Mouse (Mus musculus) MEL (cell line): ENCODE data around the gene Myo10. TPM values are rescaled to one million over a fixed set of nuclear protein-coding genes. Genes with fewer than 3 reads are reported as not detected.

Experiments
- DNase-seq: peaks from one replicate; pipeline ENCODE4 v3.0.0; 2011; ENCODE audit warnings: low read depth, low spot score
- H3K27ac ChIP-seq: 2 replicates; pipeline ENCODE4 v1.5.1; 2012; ENCODE audit warnings: low read depth, mild to moderate bottlenecking, control low read depth, low read length, moderate library complexity; ENCODE audit not compliant: control insufficient read depth
- H3K27me3 ChIP-seq, 2 experiments: fragments of 150-350 bp in 1 of 2; sonication (generic) in 1 of 2; 2 replicates each; pipeline ENCODE4 v1.6.1; 2012; ENCODE audit warnings: low read length in 2 of 2, mild to moderate bottlenecking in 2 of 2, improper control_type of control experiment in 1 of 2, moderate library complexity in 1 of 2; ENCODE audit not compliant: insufficient read depth in 2 of 2, control insufficient read depth in 1 of 2
- H3K36me3 ChIP-seq, 2 experiments: 2 replicates each; pipeline ENCODE4 v1.6.1; 2012 to 2014; ENCODE audit warnings: low read length in 2 of 2, improper control_type of control experiment in 1 of 2, inconsistent platforms in 1 of 2, mild to moderate bottlenecking in 1 of 2; ENCODE audit not compliant: insufficient read depth in 2 of 2, control insufficient read depth in 1 of 2
- H3K4me1 ChIP-seq, 2 experiments: fragments of 150-350 bp in 1 of 2; sonication (generic) in 1 of 2; 2 replicates each; pipeline ENCODE4 v1.6.1; 2012; ENCODE audit warnings: low read length in 2 of 2, improper control_type of control experiment in 1 of 2, mild to moderate bottlenecking in 1 of 2; ENCODE audit not compliant: insufficient read depth in 2 of 2, control insufficient read depth in 1 of 2
- H3K4me3 ChIP-seq, 2 experiments: fragments of 150-350 bp in 1 of 2; sonication (generic) in 1 of 2; 2 replicates each; pipeline ENCODE4 v1.5.1; 2012; ENCODE audit warnings: low read depth in 2 of 2, low read length in 2 of 2, mild to moderate bottlenecking in 2 of 2, moderate library complexity in 2 of 2, control low read depth in 1 of 2, improper control_type of control experiment in 1 of 2; ENCODE audit not compliant: control insufficient read depth in 1 of 2, insufficient read depth in 1 of 2
- H3K79me2 ChIP-seq: 2 replicates; pipeline ENCODE4 v1.6.1; 2012; ENCODE audit warnings: mild to moderate bottlenecking, low read length, moderate library complexity; ENCODE audit not compliant: control insufficient read depth, poor library complexity, insufficient read depth
- H3K9ac ChIP-seq: 2 replicates; pipeline ENCODE4 v1.6.1; 2012; ENCODE audit warnings: low read depth, mild to moderate bottlenecking, control low read depth, low read length, moderate library complexity; ENCODE audit not compliant: control insufficient read depth, poor library complexity, severe bottlenecking
- H3K9me3 ChIP-seq: fragments of 150-350 bp; sonication (generic); replicated peaks from 2 replicates; pipeline ENCODE4 v1.6.1; 2012; ENCODE audit warnings: mild to moderate bottlenecking, low read length, improper control_type of control experiment, moderate library complexity; ENCODE audit not compliant: insufficient read depth
- BHLHE40 ChIP-seq: IDR thresholded peaks from 2 replicates; pipeline ENCODE4 v1.6.1; 2012; ENCODE audit warnings: low read depth, mild to moderate bottlenecking, inconsistent platforms, low read length, improper control_type of control experiment, borderline replicate concordance
- CTCF ChIP-seq, 3 experiments: IDR thresholded peaks in 2 of 3; conservative IDR thresholded peaks in 1 of 3; 2 replicates each; pipeline ENCODE4 v1.5.1; 2011 to 2012; ENCODE audit warnings: low read length in 3 of 3, low read depth in 2 of 3, mild to moderate bottlenecking in 2 of 3, improper control_type of control experiment in 1 of 3, inconsistent platforms in 1 of 3, mixed read lengths in 1 of 3, moderate library complexity in 1 of 3; ENCODE audit not compliant: control insufficient read depth in 1 of 3, insufficient read depth in 1 of 3, poor library complexity in 1 of 3, severe bottlenecking in 1 of 3
- GABPA ChIP-seq: IDR thresholded peaks from 2 replicates; pipeline ENCODE4 v1.6.1; 2012; ENCODE audit warnings: low read depth, mild to moderate bottlenecking, inconsistent platforms, low read length, improper control_type of control experiment, moderate library complexity
- GATA1 ChIP-seq: IDR thresholded peaks from 2 replicates; pipeline ENCODE4 v1.6.1; 2011; ENCODE audit warnings: low read depth, low read length, improper control_type of control experiment
- MEF2A ChIP-seq: IDR thresholded peaks from 2 replicates; pipeline ENCODE4 v1.6.1; 2014; ENCODE audit warnings: low read depth, mild to moderate bottlenecking, inconsistent platforms, low read length, improper control_type of control experiment; ENCODE audit not compliant: poor library complexity, insufficient replicate concordance, severe bottlenecking; ENCODE audit errors: extremely low read depth
- NELFE ChIP-seq: IDR thresholded peaks from 2 replicates; pipeline ENCODE4 v1.6.1; 2011; ENCODE audit warnings: low read depth, low read length, improper control_type of control experiment
- POLR2AphosphoS2 ChIP-seq: IDR thresholded peaks from 2 replicates; pipeline ENCODE4 v1.6.1; 2011; ENCODE audit warnings: low read length, improper control_type of control experiment
- USF2 ChIP-seq, 2 experiments: IDR thresholded peaks; 2 replicates each; pipeline ENCODE4 v1.6.1; 2011 to 2012; ENCODE audit warnings: improper control_type of control experiment in 2 of 2, low read length in 2 of 2, borderline replicate concordance in 1 of 2, inconsistent platforms in 1 of 2, low read depth in 1 of 2, mild to moderate bottlenecking in 1 of 2; ENCODE audit not compliant: insufficient read depth in 1 of 2
- ZMIZ1 ChIP-seq: IDR thresholded peaks from 2 replicates; pipeline ENCODE4 v1.6.1; 2012; ENCODE audit warnings: low read depth, mild to moderate bottlenecking, inconsistent platforms, low read length, improper control_type of control experiment, moderate library complexity
- polyA plus RNA-seq, 2 experiments: library from polyadenylated mRNA; stranded (reverse) in 1 of 2; unstranded in 1 of 2; fragments of >175 nt in 1 of 2; fragments of >200 nt in 1 of 2; gene quantifications; 2 replicates each; pipeline versions ENCODE4 v1.2.1 to v1.2.4; 2012; ENCODE audit warnings: low replicate concordance in 2 of 2, low read depth in 1 of 2; ENCODE audit not compliant: insufficient read length in 2 of 2, insufficient read depth in 1 of 2, missing spikeins in 1 of 2
- total RNA-seq: library from RNA; depleted of rRNA; stranded (reverse); fragments of 300-350 nt; gene quantifications from 2 replicates; pipeline ENCODE4 v1.2.3, GENCODE M21; 2012

Gene Myo10
- total and polyA plus RNA-seq, 3 experiments, result 0.01 TPM; not detected in 2

DNA sequence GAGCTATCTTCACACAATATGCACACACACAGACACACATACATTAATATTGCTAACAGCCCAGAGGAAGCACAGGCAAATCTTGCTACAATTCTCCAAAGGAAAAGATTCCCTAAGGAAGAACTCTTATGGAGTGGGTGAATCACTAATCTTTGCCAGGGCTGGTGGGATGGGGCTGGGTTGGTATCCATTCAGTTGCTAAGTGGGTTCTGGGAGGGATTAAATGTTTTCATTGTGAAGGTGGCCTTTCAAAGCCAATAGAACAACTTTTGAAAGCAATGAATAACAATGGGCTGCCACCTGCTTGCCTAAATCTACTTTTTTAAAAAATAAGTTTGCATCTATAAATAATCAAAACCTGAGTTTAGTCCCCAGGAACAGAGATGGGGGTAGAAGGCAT lies 131.6 kb downstream of the Myo10 start:
- H3K27ac ChIP-seq, result no peak overlapping the region
- TF ChIP-seq ZMIZ1 (no peak), NELFE (no peak), CTCF (IDR thresholded peaks at IDR 0.05 in 2 of 3, conservative IDR thresholded peaks at IDR 0.05 in 1 of 3; ENCODE audit: control insufficient read depth in 1 of 3, insufficient read depth in 1 of 3, low read depth in 2 of 3, low read length in 3 of 3, poor library complexity in 1 of 3, severe bottlenecking in 1 of 3) (no peak), BHLHE40 (no peak), GABPA (no peak)
- no peaks in the 10 kb centered on the region for H3K36me3 ChIP-seq
- H3K4me3 ChIP-seq, result no peak overlapping the region
- no peaks in the 10 kb centered on the region for H3K79me2 ChIP-seq
- DNase-seq, result no peak
- H3K9me3 ChIP-seq, result no peaks in the 10 kb centered on the region
- no peak overlapping the region for H3K9ac ChIP-seq
- H3K27me3 ChIP-seq, result no peaks in the 10 kb centered on the region
- H3K4me1 ChIP-seq, result no peaks in the 10 kb centered on the region

DNA sequence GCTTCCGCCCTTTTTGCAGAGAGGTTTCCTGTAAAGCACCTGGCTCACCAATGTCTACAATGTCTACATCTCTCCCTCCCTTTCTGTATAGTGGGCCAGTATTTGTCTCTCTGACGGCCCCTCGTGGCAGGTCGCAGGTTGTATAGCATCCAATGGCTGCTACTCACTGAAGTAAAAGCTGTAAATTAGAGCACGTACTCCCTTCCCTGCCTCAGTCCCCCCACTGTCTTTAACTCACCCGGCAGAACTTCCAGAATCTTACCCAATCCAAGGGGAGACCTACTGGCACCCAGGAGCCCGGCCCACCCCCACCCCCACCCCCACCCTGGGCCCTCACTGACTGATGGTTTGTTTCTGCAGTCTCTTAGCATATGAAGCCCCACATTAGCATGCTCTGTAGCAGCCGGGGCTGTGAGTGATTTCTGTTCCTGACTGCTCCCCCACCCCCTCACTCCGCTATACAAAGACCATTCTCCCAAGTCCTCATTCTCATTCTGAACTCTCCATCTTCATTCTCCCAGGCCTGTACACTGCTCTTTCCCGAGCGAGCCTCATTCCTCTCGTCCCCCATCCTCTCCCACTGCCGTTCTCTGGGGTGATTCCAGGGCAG lies 132.1 kb downstream of the Myo10 start:
- DNase-seq, result no peak
- TF ChIP-seq USF2 (IDR thresholded peaks at IDR 0.05; ENCODE audit: borderline replicate concordance in 1 of 2, insufficient read depth in 1 of 2, low read depth in 1 of 2, low read length in 2 of 2), result no peak
- TF ChIP-seq POLR2AphosphoS2, result no peak
- TF ChIP-seq GATA1, result no peak
- TF ChIP-seq MEF2A, result no peak
- Histone ChIP-seq H3K27ac (no peak overlapping the region), H3K27me3 (no peaks in the 10 kb centered on the region), H3K36me3 (no peaks in the 10 kb centered on the region), H3K4me3 (no peak overlapping the region), H3K9me3 (no peaks in the 10 kb centered on the region), H3K4me1 (no peaks in the 10 kb centered on the region), H3K79me2 (no peaks in the 10 kb centered on the region), H3K9ac (no peak overlapping the region)

DNA sequence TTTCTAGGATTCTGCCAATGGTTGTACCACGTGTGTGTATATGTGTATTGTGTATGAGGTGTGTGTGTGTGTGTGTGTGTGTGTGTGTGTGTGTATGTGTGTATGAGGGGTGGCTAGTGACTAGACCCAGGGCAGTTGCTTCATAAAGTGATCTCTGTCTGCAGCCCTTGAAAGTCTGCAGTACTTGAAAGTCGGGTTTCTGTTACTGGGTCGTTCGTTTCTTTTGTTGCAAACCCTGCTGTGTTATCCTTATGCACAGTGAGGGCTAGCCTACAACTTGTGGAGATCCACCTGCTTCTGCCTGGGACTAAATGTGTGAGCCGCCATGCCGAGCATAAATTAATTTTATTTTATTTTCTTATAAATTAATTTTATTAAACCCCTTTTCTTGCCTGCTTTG lies 133.2 kb downstream of the Myo10 start:
- no peak overlapping the region for H3K9ac ChIP-seq
- no peaks in the 10 kb centered on the region for H3K4me1 ChIP-seq

More for the DNA sequence above, 133.2 kb downstream of the Myo10 start:
- Histone ChIP-seq H3K9me3 (no peaks in the 10 kb centered on the region), H3K27ac (no peak overlapping the region), H3K36me3 (no peaks in the 10 kb centered on the region), H3K27me3 (no peaks in the 10 kb centered on the region), H3K4me3 (no peak overlapping the region), H3K79me2 (no peaks in the 10 kb centered on the region)
- no peak for TF ChIP-seq USF2 (IDR thresholded peaks at IDR 0.05; ENCODE audit: borderline replicate concordance in 1 of 2, insufficient read depth in 1 of 2, low read depth in 1 of 2, low read length in 2 of 2)
- DNase-seq, result no peak
